Mouse (Mus musculus) bone marrow, adult 2 months (tissue): ENCODE measurements around the gene Psmg1.

Source experiments
- CTCF ChIP-seq: fragments of 200-500 bp; IDR thresholded peaks from 2 replicates; pipeline ENCODE4 v1.5.1; 2011; ENCODE audit warnings: low read length, control low read depth; ENCODE audit not compliant: control insufficient read depth, insufficient read depth
- POLR2A ChIP-seq: fragments of 200-500 bp; IDR thresholded peaks from 2 replicates; pipeline ENCODE4 v1.6.1; 2011; ENCODE audit warnings: low read depth, mild to moderate bottlenecking, control low read depth, low read length, borderline replicate concordance; ENCODE audit not compliant: control insufficient read depth

GRCm38 (mm10) chr16:96021045-96021444 is 30.3 kb upstream of the Psmg1 start:
- TF ChIP-seq POLR2A (no peak), CTCF (no peak)
